Mouse (Mus musculus): ENCODE results near the gene Ugt8a.

Gene Ugt8a

DNA sequence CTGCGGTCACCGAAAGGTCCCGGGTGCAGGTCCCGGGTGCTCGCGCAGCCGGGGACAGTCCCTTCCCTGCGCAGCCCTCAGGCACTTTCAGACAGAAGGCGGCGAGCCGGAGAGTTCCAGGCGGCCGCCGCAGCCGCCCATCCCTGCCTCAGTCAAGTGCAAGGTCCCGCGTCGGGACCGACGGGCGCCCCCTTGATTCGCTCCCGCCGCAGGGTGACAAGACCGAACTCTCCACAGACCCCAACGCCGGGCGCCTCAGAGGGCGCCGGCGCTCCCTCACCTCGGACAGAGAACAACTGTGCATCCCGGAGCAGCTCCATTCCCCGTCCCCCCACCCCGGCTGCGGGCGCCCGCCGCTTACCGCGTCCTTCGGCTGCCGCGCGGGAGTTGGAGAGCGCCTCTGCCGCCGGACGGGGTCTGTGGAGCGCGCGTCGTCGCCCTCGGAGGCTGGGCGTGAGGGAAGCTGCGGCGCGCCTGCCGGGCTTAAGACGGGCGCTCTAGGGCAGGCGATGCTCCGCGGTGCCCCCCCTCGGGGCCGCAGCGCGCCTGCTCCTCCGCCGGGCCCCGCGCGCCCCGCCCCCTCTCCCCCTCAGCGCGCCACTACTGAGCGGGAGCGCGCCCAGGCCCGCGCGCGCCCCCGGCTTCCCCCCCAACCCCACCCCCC, at the start of gene Ugt8a:
Gene Ugt8a (minus strand): TSS at position 528 of the 664 bp plus-strand sequence.
- peak; percentile 65 for DNase-seq (ENCODE audit: low spot score)

DNA sequence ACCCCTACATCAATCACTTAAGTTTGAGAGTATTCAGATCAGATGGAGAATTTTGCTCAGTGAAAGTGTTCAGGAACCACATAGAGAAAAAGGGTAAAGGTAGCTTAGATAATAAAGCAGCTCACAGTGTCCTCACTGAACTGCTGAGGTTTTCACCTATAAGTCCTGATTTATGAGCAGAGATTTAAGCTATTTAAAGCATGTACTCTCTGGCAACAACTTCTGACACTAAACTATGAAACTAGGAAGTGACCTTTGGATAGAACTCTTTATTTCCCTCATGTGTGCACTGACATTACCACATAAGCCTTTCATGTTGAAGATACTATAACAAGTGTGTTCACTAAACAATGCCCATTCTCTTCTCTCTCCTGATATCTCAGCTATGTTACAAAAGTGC, 48.2 kb upstream of the Ugt8a start:
- no peak for DNase-seq (ENCODE audit: low spot score)

DNA sequence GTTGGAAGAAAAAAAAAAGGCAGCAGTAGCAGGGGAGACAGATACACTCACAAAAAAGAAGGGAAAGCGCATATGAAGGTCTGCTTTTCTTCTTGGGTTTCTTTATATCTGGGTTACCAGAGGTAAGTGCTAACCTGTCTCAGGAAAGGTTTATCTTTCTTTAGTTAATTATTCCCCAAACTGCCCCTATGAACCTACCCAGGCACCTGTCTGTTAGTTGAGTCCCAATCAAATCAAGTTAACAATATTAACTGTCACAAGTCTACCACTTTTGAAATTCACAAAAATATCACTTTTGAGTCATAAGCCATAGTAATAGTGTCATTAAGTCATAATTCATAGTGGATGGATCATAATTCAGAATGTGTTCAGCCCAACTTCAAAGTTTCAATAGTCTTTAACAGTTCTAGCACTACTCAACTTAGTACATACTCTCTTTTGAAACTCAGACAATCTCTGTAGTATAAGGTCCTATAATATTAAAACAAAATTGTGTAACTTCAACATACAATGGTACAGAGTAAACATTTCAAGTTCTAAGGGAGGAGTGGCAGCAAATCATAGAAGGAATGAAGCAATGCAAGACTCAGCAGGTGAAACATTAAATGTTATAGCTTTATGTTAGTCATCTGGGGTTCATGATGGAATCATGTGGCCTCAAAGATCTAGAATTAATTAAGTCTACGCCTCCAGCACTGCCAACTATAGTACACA, 45.4 kb upstream of the Ugt8a start:
- DNase-seq (ENCODE audit: low spot score), result no peak

DNA sequence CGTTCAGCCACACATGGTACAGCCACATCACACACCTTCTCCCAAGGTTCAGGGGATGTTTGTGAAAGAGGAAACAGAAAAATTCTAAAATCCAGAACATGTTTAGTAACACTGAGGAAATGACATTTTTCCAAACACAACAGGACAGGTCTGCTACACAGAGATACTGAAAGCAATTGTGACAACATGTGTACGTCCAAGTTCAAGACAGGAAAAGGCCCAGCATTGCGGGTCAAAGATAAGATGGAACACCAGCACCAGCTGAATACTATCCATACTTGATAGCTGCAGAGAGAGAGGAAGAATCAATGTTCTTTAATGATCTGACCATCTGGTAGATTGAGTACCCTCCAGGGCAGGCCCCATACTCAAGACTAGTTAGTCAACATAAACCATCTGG, 41.1 kb upstream of the Ugt8a start:
- DNase-seq (ENCODE audit: low spot score), result no peak

DNA sequence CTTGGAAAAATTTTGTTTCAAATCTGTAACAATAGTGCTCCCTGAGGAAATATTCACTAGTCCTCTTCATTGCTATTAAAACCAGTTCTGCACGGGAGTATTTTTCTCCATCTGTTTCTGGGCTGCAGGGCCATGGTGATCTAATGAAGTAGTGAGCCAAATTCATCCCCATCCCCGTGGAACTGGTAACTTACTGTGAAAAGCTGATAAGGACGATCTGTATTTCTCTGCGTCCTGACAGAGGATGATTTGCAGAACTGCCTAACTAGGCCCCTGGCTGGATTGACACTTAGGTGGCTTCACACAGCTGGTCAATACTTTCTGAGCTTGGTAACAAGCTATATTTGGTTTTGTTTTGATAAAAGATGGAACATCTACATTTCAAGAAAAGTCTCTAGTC, 37.5 kb upstream of the Ugt8a start:
- DNase-seq (ENCODE audit: low spot score), result no peak

DNA sequence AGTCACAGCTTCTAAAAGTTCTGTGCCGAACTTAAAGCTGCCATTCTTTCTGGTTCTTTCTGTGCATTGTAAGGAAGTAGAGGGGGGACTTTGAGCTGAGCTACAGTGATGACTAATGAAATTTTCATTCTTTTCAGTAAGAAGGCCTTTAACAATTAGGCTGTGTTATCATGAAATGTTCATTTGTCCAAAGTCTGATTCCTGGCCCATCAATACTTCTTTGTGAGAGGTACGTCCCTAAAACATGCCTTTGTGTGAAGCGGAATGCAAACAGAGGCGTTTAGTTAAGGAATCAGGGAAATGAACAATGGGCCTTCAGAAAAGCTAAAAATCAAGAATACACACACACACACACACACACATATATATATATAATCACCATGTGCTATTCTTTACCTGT, 31.0 kb upstream of the Ugt8a start:
- no peak for DNase-seq (ENCODE audit: low spot score)

DNA sequence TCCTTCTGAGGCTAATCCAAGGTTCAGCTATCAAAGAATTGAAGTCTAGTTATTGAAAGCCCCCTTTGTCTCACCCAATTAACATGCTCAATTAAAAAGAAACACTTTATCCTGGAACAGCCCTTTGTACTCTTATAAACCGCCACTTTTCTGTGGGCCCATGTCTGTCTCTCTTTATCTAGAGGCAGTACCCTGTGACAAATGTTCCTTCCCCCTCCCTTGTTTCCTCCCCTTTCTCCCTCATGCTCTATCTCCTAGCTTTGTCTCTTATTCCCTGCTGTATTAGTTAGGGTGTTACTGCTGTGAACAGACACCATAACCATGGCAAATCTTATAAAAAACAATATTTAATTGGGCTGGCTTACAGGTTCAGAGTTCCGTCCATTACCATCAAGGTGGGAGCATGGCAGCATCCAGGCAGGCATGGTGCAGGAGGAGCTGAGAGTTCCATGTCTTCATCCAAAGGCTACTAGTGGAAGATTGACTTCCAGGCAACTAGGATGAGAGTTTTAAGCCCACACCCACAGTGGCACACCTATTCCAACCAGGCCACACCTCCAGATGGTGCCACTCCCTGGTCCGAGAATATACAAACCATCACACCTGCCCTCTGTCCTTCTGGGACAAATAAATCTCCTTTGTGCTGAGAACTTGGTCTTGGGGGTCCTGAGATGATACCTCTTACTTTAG, 17.9 kb upstream of the Ugt8a start:
- no peak for DNase-seq (ENCODE audit: low spot score)

DNA sequence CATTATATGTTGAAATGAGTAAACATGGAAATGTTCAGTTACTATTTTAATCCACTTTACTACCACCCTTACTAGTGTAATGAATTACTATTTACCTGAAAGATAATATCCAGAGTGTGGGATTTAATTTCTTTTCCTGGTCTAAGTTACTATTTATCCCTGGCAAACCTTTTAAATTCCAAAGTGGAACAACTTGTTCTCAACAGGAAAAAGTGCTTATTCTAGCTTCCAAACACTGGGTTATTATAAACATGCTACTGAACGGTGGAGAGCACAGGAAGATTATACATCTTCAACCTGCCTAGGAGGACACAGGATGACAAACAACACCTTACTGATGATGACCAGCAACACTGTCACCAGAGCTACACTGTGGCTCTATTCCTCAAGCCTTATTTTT, 16.5 kb upstream of the Ugt8a start:
- DNase-seq (ENCODE audit: low spot score), result no peak

DNA sequence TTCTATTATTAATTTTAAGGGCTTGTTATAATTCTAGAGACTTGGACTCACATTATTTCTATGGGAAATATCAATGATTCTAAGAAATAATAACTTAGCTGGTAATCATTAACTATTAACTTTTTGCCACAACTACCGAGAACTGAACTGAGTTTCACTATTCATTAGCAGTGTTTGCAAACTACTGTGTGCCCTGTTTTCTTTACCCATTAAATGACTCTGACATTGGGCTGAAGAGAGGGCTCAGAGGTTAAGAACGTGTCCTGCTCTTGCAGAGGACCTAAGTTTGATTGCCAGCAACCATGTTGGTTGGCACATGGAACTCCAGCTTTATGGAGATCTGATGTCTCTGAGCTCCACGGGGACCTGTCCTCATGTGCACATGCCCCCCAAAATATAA, 2.4 kb upstream of the Ugt8a start:
- no peak for DNase-seq (ENCODE audit: low spot score)

DNA sequence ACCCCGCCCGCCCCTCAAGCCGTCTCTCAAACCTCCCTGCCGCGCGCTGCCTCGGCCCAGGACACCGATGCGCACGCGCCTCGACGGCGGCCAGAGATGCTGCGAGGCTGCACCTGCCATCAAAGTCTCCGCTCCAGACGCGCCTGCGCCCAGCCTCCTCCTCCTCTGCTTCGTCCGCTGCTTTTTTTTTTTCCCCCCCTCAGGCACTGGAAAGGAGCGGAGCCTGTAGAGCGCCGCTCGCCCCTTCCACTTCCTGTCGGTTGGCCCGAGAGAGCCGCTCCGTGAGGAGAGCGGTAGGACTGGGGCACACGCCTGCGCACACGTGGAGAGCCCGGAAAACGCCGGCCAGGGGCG, 314 bp upstream of the Ugt8a start:
- DNase-seq (ENCODE audit: low spot score), result peak; percentile 66

DNA sequence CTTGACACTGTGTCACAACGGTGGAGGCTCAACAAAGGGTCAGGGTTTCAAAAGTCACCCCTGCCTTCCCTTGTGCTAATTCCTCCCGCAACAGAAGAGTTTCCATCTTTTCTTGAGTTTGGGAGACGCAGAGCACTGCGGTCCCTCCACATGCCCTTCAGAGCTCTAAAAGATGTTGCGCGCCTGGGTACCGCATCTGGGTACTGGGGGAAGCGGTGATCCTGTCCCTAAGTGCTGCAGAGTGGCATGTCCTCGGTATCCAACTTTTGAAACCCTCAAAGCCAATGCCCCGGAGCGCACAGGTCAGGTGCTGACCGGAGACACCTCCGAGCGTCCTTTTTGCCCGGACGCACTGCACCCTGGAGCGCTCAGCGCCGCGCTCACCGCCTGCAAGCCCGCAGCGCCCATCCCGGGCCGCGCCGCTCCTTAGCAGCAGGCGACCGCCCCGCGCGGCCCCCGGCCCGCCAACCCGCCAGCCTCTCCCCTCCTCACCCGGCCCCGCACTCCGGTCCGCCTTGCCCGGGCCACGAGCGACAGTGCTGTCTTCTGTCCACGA, 805 bp downstream of the Ugt8a start:
- DNase-seq (ENCODE audit: low spot score), result peak; percentile 21

DNA sequence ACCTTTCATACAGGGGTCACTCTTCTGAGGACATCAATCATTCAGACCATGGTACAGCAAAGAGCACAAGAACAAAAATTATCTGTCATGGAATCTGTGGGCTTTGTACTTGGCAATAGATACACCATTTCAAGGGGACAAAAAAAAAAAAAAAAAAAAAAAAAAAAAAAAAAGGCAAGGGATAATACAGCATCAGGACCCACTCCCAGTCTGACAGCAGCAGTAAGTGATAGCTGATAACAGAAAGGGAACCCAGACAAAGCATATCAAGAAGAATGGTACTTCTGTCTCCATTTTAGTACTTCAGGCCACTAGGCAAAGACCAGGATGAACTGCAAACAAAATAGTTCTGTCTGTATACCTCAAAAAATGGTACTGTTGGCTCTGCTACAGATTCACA, 2.6 kb downstream of the Ugt8a start:
- no peak for DNase-seq (ENCODE audit: low spot score)

DNA sequence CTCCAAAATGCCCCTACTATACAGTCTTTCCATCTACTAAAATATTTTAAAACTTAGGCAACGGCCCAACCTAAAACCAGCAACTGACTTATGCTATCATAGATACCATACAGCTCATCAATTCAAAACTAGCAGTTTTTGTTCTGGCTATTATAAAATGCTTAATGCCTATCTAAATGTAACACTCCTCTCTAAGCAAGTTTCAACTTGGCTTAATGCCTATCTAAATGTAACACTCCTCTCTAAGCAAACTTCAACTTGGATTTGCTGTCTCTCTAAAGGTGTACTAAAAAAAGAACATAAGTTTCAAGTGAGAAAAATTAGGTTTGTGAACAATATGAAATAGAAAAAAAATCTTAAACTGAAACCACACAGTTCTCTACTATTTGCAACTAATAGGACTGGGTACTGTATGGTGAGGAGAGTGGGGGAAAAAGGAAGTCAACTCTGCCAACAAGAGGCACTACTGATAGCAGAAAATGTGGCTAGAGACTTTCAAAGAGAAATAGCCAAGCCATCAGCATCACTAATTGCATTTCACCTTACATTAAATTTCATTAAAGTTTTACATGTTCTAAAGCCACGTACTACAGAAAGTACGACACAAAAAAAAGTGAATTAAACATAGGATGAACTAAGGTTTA, 5.7 kb downstream of the Ugt8a start:
- no peak for DNase-seq (ENCODE audit: low spot score)

DNA sequence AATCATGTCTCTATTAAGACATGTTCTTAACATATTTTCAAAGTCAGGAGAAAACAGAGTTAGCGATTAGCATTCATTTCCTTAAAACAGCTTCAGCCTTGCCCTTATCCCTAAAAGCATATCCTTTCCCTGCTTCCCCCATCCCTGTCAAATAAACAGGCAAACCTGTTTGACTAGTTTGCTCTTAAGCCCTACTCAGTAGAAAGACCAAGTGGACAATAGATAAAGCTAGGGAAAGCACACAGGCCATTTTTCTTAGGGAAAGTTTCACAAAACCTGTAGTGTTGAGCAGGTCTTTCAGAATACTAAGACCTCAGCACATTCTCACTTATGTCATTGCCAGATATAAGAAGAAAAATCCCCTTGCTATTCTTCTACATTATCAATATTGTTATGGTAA, 7.4 kb downstream of the Ugt8a start:
- no peak for DNase-seq (ENCODE audit: low spot score)

DNA sequence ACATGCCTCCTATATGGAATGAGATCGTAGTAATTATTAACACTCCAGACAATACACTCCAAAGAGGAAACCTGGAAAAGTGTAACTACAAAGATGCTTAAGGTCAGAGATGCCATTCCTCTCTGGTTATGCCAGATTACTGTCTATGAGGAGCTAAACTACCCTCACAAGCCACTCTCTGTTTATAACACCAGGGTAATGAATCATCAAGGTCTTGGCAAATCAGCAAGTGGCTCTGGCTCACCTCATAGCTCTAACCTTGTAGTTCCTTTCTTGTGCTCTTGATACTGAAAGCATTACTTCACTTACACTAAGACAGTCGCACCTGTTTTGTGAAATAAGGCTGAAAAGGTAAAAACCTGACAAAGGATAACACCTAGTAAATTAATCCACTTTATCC, 17.5 kb downstream of the Ugt8a start:
- no peak for DNase-seq (ENCODE audit: low spot score)

DNA sequence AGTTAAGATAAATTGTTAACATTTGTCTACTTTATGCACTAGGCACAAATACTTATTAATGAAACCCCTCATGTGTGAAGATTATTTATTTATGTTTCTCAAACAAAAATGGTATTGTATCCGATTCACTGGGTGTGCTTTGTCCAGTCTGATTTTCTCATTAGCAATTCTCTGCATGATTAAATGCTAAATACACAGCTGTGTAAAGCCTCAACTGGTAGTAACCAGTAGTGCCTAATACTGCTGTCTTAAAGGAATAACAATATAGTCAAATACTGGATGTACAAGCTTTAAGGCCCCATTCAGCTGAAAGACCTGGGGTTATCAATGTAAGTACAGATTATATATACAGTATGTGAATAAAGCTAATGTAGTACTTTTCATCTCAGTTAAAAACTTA, 39.4 kb downstream of the Ugt8a start:
- no peak for DNase-seq (ENCODE audit: low spot score)

DNA sequence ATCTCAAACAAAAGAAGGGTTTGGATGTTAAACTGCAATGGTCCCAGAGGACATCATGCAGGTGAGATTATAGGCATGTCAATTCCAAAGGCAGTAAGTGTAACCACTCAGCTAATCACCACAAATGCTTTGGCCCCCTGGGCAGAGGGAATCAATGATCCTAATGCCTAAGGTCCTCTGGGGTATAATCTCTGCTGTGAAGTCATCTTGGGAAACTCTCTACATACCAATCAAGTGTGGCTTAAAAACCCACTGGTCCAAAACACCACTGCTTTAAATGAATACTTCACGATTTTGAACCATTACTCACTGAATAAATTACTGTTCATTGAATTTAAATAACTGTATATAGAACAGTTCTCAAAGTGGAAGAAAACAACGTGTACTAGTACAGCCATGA, 51.3 kb downstream of the Ugt8a start:
- DNase-seq (ENCODE audit: low spot score), result no peak

DNA sequence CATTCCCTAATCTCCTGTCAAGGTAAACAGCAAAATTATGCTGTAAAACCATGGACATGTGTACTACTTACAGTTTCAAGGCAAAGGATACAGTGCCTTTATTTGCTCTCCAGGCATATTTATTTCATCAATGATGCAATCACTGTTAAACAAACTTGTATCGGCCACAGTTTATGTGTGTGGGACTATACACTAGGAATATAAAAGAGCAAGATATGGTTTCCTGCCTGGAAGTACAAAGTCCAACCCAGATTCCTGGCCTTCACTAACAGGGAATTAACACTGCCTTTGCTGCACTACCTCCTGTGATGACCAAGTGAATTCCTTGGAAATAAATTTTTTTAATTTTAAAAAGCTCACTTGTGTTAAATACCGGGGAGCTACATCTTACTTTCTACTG, 53.5 kb downstream of the Ugt8a start:
- no peak for DNase-seq (ENCODE audit: low spot score)

DNA sequence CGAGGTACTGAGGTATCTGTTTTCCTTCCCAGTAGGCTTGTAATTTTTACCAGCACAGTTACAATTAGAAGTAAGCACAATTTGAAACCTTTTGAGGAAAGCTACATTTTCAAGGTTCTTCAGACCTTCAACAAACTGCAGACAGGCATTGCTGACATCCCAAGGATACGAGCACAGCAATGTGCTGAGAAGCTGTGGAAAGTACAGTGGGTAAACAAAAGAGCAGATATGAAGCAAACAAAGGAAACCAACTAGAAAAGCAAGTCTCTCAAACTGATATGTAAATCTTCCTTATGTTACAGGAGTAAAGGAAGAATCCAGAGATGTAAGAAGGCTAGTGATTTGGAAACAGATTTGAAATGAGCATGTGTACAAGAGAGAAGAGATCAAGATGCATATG, 54.0 kb downstream of the Ugt8a start:
- DNase-seq (ENCODE audit: low spot score), result no peak

DNA sequence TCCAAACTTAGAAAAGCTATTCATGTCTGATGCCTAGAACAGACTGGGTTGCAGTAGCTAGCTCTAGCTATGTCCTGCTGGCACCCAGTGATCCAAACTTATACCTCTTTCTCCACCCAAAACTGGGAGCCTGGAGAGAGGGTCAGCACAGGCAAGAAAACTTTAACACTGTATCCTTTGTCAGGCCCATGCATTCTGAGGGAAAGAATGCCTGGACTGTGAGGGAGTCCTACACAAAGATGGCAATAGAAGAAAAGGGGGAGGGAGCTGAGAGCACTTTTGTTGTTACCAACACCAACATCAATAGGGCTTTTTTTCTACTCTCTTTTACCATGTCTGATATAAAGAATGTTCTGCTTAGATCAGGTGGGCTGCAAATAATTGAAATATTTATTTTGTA, 55.4 kb downstream of the Ugt8a start:
- peak; percentile 5 for DNase-seq (ENCODE audit: low spot score)

DNA sequence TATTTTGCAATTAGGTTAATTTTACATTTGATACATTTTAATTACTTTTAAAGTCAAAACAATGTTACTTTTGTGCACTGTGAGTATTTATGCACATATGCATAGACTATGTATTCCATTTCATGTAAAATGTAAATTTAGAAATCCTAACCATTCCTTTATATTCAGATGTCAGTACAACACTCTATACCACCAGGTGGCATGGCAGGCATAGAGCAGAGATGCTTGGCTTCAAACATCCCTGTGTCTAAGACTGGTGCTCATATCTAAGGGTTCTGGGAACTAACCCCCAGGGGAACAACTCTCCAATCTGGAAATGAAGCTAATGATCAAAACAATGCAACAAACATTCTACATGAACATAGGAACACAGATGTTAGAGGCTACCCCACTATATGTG, 56.6 kb downstream of the Ugt8a start:
- peak; percentile 15 for DNase-seq (ENCODE audit: low spot score)

DNA sequence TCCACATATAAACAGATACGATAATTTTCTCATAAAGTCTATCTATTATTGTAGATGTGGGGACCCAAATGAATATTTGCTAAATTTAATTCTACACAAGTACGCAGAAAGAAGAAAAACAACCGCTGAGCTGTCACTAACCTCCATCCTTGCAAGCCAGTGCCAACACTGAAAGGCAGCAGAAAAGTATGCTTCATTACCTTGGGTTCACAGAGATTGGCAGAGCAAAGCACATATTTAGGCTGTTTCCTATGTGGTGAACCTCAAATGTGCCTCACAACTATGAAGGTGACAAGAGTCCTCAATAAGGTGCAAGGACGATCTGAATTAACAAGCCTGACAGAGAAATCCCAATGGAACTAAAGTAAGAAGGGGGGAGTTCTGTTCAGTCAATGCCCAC, 64.0 kb downstream of the Ugt8a start:
- DNase-seq (ENCODE audit: low spot score), result no peak

DNA sequence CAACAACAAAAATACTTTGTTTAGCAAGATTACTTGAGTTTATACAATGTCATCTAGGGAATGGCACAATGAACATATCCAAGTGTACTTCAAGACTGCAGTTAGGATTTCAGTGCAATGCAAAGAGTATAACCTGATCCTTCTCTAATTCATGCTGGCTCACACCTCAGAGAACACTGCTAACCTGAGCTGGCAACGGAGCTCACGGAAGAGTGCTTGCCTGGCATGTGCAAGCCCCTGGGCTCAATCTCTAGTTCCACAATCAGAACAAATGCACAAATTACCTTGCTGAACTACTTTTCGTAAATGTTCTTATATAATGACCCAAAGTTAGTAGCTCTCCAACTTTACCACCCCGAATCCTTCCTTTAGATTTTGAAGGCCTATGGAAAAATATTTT, 68.5 kb downstream of the Ugt8a start:
- DNase-seq (ENCODE audit: low spot score), result no peak

Data from embryo, embryonic 10.5 days (tissue).